Mouse (Mus musculus) B cell, adult 2 months (primary cell): Measurements from ENCODE around the gene Cbx8.

Experiments used
- DNase-seq, 2 experiments: peaks; one replicate each; pipeline ENCODE4 v3.0.0; 2022

The Cbx8 gene

DNA sequence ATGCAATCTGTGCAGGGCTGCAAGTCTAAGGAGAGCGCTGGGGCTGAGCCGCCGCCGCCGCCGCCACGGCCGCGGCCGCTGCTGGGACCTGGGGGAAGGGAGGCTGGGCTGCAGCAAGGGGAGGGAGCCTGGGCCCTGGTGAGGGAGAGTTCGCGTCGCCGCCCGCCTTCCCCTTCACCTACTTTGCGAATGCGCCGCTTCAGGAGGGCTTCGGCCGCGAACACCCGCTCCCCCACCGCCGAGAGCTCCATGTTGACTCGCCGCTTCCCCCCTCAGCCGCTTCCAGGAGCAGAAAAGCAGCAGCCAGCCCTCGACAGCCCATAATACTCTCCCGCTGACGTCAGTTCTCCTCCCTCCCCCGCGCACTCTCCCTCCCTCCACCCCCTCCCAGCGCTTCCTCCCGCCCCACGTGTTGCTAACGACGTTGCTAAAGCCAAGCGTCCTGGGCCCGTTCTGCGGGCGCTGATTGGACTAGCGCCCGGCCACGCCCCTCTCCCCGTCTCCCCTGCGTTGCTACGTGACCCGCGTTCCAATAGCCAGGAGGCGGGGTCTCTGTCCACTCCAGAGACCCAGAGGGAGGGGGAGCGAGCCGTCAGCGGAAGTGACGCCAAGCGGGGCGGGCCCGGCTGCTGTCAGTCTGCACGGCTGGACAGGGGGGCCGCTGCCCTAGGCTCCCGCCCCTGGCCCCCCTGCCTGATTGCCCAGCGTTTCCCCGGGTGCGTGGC lies at the start of gene Cbx8:
Cbx8 (minus strand) TSS at position 370 of the 725 bp plus-strand sequence.
- DNase-seq, result peak; percentile 99

GRCm38 (mm10) chr11:119090076-119090960 lies 49.5 kb upstream of the Cbx8 start:
- peak; percentile 34 to 43 for DNase-seq

- peak; percentile 77 to 79 for DNase-seq
Measured at GRCm38 (mm10) chr11:119089235-119090075, 48.7 kb upstream of the Cbx8 start.

GRCm38 (mm10) chr11:119088391-119089234 lies 47.8 kb upstream of the Cbx8 start:
- peak; percentile 63 for DNase-seq

- DNase-seq, result peak; percentile 46 to 47
Measured at GRCm38 (mm10) chr11:119087301-119088082, 46.7 kb upstream of the Cbx8 start.

DNA sequence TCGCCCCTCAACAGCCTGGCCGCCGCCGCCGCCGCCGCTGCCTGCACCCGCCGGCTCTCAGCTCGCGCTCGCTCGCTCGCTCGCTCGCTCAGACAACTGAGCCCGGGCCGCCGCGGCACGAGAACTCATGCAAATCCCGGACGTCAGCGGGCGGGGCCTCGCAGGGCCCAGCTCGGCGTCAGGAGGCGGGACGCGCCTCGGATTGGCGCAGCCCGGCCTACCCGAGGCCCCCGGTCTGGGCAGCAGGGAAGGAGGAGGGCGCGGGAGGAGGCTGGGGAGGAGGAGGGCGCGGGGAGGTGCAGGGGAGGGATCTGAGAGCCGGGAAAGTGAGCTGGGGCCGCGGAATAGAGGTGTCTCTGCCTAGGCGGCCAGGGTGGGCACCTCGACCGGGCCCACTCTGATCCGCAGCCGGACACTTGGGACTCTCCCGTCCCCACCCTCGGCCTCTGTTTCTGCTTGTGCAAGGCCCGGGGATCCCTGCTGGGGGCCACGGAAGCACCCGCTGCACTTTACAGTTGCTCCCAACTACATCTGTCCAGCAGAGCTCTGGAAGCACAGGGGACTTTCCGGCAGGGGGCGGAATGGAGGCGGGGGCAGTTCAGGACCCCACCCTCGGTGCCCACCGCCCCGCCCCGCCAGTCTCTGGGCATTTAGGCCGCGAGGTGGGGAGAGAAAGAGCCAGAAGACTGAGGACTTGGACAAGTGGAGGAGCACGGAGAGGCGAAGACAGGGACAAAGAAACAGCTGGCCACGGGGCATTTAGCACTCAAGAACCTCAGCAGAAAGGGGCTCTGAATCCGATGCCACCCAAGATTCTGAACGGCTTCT lies 45.6 kb upstream of the Cbx8 start, which contains the start of gene Cbx4:
Cbx4 (minus strand) TSS at position 78 of the 828 bp plus-strand sequence.
- peak; percentile 88 to 89 for DNase-seq

GRCm38 (mm10) chr11:119085279-119086062 lies 44.7 kb upstream of the Cbx8 start:
- peak; percentile 65 to 72 for DNase-seq

GRCm38 (mm10) chr11:119084446-119085278 lies 43.9 kb upstream of the Cbx8 start:
- DNase-seq, result peak; percentile 40 to 43

- peak; percentile 57 to 58 for DNase-seq
Measured at GRCm38 (mm10) chr11:119083724-119084445, 43.1 kb upstream of the Cbx8 start.

DNA sequence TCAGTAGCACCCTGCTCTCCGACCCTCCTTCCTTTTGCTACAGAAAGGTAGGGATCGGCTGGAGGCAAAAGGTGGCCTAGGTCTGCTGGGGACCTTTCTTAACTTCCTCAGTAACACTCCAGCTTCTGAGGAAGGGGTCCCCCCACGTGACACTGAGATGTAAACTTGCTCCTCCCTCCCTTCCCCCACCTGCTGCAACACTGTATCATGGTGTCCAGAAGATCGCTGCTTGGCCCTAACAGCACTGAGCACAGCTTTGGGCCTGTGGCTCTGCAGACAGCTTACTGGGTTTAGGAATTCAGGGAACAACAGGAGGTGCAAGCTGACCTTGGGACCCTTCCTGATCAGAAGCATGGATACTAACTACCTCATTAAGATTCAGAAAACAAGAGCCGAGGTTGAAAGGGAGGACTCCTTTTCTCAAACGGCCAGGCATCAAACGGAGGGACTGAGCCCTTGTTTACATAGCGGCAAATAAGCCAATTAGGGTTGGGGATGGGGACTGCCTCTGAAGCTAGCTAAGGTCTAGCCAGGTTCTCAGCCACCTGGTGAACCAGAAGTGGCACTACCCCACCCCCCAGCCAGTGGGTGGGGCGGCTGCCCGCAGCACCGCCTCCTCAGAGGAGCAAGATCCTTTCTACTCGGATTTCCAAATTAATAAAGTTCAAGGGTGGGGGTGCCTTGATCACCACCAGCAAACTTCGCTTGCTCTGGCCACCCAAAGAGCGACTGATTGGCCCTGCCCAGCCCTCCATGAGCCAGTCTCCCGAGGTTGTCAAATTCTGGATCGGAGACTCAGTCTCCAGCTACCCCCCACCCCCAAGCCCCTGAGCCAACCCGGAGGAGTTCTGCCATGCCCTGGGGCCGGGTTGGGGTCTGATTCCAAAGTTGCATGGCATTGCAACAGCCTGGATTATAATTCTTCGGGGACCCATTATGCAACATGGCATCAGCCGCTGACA lies 42.1 kb upstream of the Cbx8 start:
- peak in 1 of 2 experiments; percentile 28 for DNase-seq

- peak; percentile 81 to 82 for DNase-seq
Measured at GRCm38 (mm10) chr11:119081839-119082637, 41.3 kb upstream of the Cbx8 start.

DNA sequence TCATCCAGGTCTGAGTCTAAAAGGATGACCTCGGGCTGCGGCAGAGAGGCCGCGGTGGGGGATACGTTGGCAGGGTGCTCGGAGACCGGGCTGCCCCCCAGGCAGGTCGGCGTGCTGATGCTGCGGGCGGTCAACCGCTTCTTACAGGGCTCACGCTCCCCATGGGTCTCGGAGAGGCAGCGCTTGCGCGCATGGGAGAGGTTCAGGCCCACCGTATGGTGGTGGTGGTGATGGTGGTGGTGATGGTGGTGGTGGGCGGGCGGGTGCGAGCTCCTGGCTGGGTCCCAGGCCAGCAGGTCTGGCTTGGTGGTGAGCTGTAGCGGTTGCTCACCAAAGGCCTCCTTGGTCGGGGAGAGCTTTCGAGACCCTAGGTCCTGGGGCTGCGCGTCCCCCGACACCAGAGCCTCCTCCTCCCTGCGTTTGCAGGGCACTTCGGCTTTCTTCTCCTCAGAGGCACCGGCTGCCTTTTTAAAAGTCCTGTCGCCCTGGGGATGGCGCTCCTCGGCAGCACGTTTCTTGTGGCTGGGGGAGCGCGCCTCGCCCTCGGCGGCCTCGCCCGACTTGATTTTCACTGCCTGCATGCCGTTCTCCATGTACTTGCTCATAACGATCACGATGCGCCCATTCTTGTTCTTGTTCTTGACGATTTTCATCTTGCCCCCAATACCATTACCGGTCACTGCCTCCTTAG lies 40.5 kb upstream of the Cbx8 start:
- DNase-seq, result no peak

GRCm38 (mm10) chr11:119080461-119081147 lies 39.8 kb upstream of the Cbx8 start:
- no peak for DNase-seq

DNA sequence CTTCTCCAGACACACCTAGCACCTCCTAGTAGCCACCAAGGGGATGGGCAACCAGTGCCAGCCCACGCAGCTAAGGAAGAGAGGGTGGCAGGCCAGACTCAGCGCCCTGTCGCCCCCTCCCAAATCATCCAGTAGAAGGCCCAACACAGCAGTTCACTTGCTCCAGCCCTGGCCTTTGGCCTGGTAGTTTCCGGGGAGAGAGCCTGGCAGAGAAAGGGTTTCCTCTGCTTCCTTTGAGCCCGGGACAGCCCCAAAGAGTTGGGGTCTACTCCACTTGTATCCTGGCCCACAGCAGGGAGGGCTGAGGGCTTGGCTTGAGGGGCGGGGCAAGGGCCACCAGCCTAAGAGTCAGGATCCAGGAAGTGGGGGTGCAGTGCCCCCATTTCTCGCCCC lies 38.7 kb upstream of the Cbx8 start:
- no peak for DNase-seq
